Mouse (Mus musculus) cerebellum, adult 18-20 months (tissue): ENCODE results near the gene Zscan29.
"Not testable (repeated sequence)": the region's sequence is repeated elsewhere in the genome, so short reads cannot be mapped to it uniquely, and the experiment has no call there.

ENCODE experiments used
- DNase-seq, 2 experiments: peaks; one replicate each; pipeline ENCODE4 v3.0.0; 2021

Zscan29 gene

GRCm38 (mm10) chr2:121132822-121133221, 38.1 kb downstream of the Zscan29 start:
- no peak for DNase-seq

GRCm38 (mm10) chr2:121128865-121129620, 41.9 kb downstream of the Zscan29 start:
- no peak for DNase-seq

- DNase-seq, result no peak
These were observed 43.4 kb downstream of the Zscan29 start for GRCm38 (mm10) chr2:121127536-121127935.

- DNase-seq, result not testable (repeated sequence)
These were observed 44.6 kb downstream of the Zscan29 start for GRCm38 (mm10) chr2:121126302-121126701.

- DNase-seq, result no peak
These were observed 51.7 kb downstream of the Zscan29 start for GRCm38 (mm10) chr2:121119260-121119659.

- no peak for DNase-seq
These were observed 55.5 kb downstream of the Zscan29 start for GRCm38 (mm10) chr2:121115418-121115817.

GRCm38 (mm10) chr2:121109695-121110094, 61.2 kb downstream of the Zscan29 start, which contains the start of gene Tgm7:
Tgm7 (minus strand) TSS chr2:121109795.
- no peak for DNase-seq
